Mouse (Mus musculus) forelimb bud, embryonic 11.5 days (tissue): ENCODE data around the gene Gm47996.
A peak's percentile ranks its signal among the peaks of the same experiment; 100 is the strongest.
"Not testable (repeated sequence)": the region's sequence is repeated elsewhere in the genome, so short reads cannot be mapped to it uniquely, and the experiment has no call there.

Experiments
- DNase-seq: peaks from one replicate; pipeline ENCODE4 v3.0.0-alpha.2; 2012; ENCODE audit warnings: low read depth, low spot score

Gene Gm47996

GRCm38 (mm10) chr1:151203818-151204217, 6.1 kb upstream of the Gm47996 start, which contains the start of gene 3110040M04Rik:
Gene 3110040M04Rik, plus strand, starts transcription at chr1:151204121.
- not testable (repeated sequence) for DNase-seq

- DNase-seq, result not testable (repeated sequence)
Observed at GRCm38 (mm10) chr1:151208493-151208892, 1.4 kb upstream of the Gm47996 start.

DNA sequence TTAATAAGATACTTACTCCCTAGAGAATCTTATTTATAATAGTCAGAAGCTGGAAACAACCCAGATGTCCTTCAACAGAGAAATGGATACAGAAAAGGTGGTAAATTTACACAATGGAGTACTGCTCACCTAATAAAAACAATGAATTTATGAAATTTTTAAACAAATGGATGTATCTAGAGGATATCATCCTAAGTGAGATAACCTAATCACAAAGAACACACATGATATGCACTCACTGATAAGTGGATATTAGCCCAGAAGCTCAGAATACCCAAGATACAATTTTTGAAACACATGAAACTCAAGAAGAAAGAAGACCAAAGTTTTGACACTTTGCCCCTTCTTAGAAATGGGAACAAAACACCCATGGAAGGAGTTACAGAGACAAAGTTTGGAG, 987 bp upstream of the Gm47996 start:
- not testable (repeated sequence) for DNase-seq

DNA sequence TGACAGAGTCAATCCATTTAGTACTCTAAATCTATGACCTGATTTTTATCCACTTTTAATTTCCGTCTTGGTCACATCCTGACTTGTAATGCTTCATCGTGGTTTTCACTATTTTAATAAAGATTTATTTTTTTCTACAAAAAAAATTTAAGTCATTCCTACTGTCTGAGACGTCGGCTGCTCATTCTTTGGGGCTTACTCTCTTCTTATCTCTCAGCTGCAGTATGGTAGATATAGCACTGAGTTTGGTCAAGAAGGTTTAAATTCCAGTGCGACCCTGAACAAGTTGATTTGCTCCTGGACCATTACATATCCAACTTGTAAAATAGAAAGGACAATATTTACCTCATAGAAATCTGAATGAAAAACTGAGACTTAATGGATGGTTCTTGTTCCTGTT, 1.7 kb downstream of the Gm47996 start:
- DNase-seq, result not testable (repeated sequence)

DNA sequence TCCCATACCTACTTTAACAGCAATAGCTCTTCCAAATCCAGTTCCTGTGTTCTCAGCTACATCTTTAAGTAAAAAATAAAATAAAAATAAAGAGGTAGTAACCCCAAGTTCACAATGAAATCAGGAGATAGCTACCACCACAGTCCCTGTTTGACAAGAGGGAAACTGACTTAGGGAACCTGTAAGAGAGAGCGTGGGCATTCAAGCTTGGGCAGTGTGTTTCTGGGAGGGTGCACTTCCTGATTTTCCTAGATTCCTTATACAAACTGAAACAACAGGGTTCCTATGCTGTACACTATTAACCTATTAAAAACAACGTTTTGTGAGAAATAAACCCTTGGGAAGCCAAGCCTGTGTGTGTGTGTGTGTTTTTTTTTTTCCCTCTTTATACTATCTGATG, 4.9 kb downstream of the Gm47996 start:
- no peak for DNase-seq

- no peak for DNase-seq
Observed at GRCm38 (mm10) chr1:151215985-151216384, 6.1 kb downstream of the Gm47996 start.

- DNase-seq, result no peak
Observed at GRCm38 (mm10) chr1:151216417-151216816, 6.5 kb downstream of the Gm47996 start.

- no peak for DNase-seq
Observed at GRCm38 (mm10) chr1:151219045-151219444, 9.1 kb downstream of the Gm47996 start.

- DNase-seq, result no peak
Observed at GRCm38 (mm10) chr1:151220098-151220497, 10.2 kb downstream of the Gm47996 start.

DNA sequence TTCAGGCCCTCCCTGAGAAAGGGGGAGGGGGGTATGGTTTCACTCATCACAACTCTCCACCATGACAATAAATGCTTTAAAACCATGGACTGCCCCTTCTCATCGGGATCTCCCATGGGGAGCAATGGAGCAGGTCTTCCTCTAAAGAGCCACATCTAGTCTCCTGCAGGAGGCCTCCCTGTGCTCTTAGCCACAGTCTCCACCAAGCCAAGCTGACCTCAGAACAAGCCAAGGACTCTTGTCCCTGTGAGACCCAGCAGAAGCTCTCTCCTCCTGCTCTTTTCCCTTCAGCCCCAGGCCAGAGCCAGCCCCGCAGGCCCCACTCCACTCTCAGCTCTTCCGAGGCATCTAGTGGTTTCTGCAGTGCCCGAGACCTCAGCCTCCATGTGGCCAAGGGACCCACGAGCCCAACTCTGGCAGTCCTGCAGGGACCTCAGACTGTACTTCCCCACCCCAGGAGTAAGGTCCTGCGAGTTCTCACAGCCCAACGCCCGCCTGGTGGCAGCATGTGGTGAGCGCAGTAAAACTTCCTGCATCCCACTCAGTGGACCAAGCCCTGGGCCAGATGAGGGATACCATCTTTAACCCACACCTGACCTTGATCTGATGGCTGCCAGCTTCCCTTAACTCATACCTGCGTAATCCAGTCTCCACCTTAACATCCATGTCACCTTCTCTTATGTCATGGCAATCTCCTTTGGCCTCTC, 12.8 kb downstream of the Gm47996 start:
- DNase-seq, result no peak

DNA sequence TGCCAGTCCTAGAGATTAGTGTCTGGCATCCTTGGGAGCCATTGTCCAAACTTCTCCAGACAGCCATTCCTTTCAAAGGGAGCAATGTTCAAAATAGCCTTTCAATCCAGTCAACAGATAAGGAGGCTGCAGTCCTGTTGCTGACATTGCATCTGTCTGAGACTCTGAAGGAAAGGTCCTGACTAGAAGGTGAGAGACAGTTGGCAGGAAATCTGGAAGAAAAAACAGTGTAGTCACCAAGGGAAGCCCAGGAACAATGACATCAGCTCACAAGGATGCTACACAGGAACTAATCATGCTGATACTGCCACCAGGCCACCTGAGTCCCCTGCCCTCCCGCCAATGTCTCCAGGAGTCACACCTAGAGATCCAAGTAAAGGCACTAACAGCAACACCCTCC, 13.4 kb downstream of the Gm47996 start:
- DNase-seq, result no peak

- no peak for DNase-seq
Observed at GRCm38 (mm10) chr1:151224536-151224935, 14.6 kb downstream of the Gm47996 start.

- DNase-seq, result no peak
Observed at GRCm38 (mm10) chr1:151227506-151227905, 17.6 kb downstream of the Gm47996 start.

DNA sequence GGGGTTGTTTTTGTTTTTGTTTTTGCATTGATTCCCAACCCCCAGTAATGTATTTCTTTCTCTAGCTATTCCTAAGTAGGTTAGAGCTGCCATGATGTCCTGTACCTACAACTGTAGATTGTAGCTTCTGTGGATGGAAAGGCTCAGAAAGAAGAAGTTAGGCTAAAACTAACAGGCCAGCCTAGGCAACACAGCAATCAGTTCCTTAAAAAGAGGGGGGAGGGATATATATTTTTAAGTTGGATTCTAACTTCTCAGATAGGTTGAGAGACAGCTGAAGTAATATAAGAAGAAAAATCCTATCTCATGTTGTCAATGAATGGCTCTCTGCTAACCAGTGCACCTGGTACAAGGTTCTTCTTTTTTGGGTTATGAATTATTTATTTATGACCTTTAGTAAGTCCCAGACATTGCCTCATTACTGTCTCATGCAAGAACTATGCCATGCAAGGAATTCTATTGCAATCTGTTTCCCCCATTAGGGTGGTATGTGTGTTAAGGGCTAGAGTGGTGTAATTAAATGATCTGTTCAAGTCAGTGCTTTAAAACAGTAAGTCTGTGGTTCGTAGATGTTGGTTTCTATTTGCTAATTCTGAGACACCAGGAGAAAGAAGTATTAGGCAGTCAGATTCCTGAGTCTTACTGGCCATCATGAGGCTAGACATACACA, 18.5 kb downstream of the Gm47996 start:
- DNase-seq, result no peak

GRCm38 (mm10) chr1:151232346-151232745, 22.4 kb downstream of the Gm47996 start:
- DNase-seq, result no peak

- DNase-seq, result no peak
Observed at GRCm38 (mm10) chr1:151233756-151234155, 23.8 kb downstream of the Gm47996 start.

DNA sequence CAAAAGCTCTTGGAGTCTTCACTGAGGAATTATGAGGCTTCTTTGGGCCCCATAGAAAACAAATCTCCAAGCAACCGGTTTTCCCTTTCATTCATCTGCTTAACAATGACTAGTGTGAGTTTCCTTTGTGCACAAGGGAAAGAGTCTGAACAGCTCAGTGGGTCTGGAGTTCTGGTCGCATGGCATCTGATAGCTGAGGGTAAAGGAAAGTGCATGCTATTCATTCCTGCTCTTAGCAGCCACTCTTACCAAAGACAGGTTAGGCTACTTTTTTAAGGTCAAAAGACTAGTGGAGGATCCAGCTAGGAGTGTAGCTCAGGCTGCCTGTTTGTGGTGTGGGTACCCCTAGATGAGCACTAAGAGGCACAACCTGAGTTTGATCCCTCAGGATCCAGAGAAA, 25.6 kb downstream of the Gm47996 start:
- no peak for DNase-seq

DNA sequence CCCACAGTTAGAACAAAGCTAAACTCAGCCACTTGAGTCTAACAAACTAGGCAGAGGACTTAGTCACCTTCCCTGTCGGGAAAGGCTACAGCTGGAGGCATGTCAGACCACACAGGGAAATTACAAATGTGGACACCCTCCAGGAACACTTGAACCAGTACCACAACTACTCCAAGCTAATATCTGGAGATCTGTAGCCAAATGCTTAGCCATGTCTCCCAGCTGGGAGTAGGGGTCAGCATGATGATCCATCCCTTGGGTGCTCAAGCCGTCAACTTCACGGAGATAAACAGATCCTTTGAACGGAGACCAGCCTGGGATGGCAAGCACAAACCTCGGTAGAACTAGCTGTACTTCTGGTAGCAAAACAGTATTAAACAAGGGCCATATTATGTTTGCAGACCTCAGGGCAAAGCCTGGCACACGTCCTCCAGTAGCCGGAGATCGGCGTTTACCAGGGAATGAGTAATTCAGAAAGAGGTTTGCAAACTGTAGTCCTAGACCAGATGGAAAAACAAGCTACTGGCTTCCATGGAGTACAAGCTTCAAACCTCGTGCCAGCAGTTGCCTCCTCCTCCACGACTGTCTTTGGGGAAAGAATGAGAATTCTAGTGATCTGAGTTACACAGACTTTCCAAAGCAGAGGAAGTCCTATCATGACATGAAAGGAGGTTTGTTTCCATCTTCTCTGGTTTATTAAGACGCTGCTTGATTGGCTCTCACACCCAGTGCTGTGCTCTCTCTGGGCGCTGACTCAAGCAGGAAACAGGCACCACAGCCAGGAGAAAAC, 26.4 kb downstream of the Gm47996 start:
- DNase-seq, result no peak

- DNase-seq, result peak; percentile 27
Observed at GRCm38 (mm10) chr1:151237780-151238179, 27.8 kb downstream of the Gm47996 start.

- no peak for DNase-seq
Observed at GRCm38 (mm10) chr1:151243332-151243731, 33.4 kb downstream of the Gm47996 start.

DNA sequence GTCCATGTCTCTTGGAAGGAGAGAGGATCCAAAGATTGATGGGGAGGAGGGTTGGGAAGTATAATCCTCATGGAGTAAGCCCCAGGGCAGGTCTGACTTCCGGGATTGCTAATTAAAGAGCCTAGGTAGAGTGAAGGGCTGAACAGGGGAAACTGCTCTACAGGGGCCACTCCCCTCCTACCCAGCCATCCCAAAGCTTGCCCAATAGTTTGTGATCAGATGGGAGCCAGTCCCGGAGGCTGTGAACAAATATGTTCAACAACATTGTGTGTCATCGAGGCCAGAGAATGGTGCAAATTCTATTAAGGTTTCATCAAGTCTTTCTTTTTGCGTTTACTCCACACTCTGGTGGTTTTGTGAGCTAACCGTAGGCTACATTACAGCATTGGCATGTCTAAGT, 34.1 kb downstream of the Gm47996 start:
- no peak for DNase-seq

DNA sequence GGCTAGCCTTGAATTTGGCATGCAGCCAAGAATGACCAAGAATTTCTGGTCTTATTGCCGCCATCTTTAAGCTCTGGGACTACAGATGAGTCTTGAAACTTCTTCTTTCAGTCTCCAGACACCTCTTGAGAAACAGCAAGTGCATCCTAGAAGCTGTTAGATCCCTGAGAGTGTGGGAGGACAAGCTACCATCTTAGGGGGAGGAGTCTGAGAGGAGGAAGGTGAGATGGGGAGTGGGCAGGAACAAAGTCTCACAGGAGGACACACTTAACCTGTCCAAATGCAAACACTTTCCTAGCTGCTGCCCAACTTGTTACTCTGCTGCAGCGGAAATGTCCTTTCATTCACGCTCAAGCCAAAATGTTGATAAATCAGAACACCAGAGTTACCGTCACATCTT, 34.8 kb downstream of the Gm47996 start:
- DNase-seq, result no peak
